Mouse (Mus musculus) heart, embryonic 13.5 days (tissue): ENCODE measurements at regions not wholly inside any gene's neighbourhood (a gene's known extent, or its start where the extent isn't known, plus 50 kb on each side); places are given as distances from the start of the nearest gene placed in this dataset.
A peak's percentile ranks its signal among the peaks of the same experiment; 100 is the strongest.

Experiments used
- ATAC-seq: fragments of 200-750 bp; cut with Nextera tagmentation; 2 replicates; pipeline ENCODE4 v1.8.0; 2017; ENCODE audit warnings: moderate TSS enrichment; ENCODE audit not compliant: insufficient number of reproducible peaks, low FRiP score, low TSS enrichment; ENCODE audit errors: extremely low read depth
- H3K27ac ChIP-seq: fragments of 300-500 bp; sonication (generic); replicated peaks from 2 replicates; pipeline ENCODE4 v1.5.1; 2015; ENCODE audit warnings: moderate library complexity, mild to moderate bottlenecking, inconsistent platforms
- H3K27me3 ChIP-seq: fragments of 300-500 bp; sonication (generic); replicated peaks from 2 replicates; pipeline ENCODE4 v1.6.1; 2015; ENCODE audit warnings: mild to moderate bottlenecking, inconsistent platforms
- H3K36me3 ChIP-seq: fragments of 300-500 bp; sonication (generic); 2 replicates; pipeline ENCODE4 v1.6.1; 2015; ENCODE audit warnings: mild to moderate bottlenecking, inconsistent platforms
- H3K4me1 ChIP-seq: fragments of 300-500 bp; sonication (generic); 2 replicates; pipeline ENCODE4 v1.6.1; 2015; ENCODE audit warnings: inconsistent platforms
- H3K4me2 ChIP-seq: fragments of 300-500 bp; sonication (generic); 2 replicates; pipeline ENCODE4 v1.6.1; 2015; ENCODE audit warnings: inconsistent platforms, mild to moderate bottlenecking, moderate library complexity
- H3K4me3 ChIP-seq: fragments of 300-500 bp; sonication (generic); 2 replicates; pipeline ENCODE4 v1.5.1; 2015; ENCODE audit warnings: moderate library complexity, mild to moderate bottlenecking, inconsistent platforms
- H3K9ac ChIP-seq: fragments of 300-500 bp; sonication (generic); 2 replicates; pipeline ENCODE4 v1.6.1; 2015; ENCODE audit warnings: inconsistent platforms, mild to moderate bottlenecking, moderate library complexity
- H3K9me3 ChIP-seq: fragments of 300-500 bp; sonication (generic); 2 replicates; pipeline ENCODE4 v1.6.1; 2016; ENCODE audit warnings: inconsistent platforms
- WGBS: fragments of 180-500 bp; shearing (Covaris S2); methylation state at CpG from one replicate; pipeline ENCODE4 v1.1.7; 2015; ENCODE audit warnings: mixed read lengths; 5-methylcytosine and 5-hydroxymethylcytosine counted together

DNA sequence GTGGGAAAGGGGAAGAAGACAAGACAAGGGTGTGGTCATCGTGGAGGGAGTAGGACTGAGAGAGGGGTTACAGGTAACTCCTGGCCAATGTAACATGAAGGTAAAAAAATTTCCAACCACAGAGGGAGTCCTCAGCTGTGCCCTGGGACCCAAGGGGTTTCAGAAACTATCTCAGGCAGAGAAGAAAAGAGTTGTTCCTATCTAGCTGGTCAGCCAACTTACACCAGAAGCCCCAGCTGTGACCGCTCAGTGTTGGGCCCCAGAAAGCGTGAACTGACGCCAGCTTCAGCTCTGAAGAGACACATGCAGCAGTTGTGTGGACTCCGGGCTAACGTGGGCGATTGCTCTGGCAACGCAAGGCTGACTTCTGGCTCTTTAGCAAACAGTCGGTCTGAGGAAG is 52.2 kb downstream of the Rhob start:
- Histone ChIP-seq H3K27ac (no peak overlapping the region), H3K4me3 (no peak overlapping the region), H3K4me1 (peaks cover 45% of the 10 kb centered on the region), H3K36me3 (no peaks in the 10 kb centered on the region), H3K9me3 (no peaks in the 10 kb centered on the region), H3K27me3 (0 out of 2 replicates have a peak, but pooled peaks cover 5% of the 10 kb centered on the region), H3K4me2 (no peak overlapping the region), H3K9ac (no peak overlapping the region)
- WGBS, result 66% methylated on average over 9 of the region's 9 CpGs
- no peak for ATAC-seq

DNA sequence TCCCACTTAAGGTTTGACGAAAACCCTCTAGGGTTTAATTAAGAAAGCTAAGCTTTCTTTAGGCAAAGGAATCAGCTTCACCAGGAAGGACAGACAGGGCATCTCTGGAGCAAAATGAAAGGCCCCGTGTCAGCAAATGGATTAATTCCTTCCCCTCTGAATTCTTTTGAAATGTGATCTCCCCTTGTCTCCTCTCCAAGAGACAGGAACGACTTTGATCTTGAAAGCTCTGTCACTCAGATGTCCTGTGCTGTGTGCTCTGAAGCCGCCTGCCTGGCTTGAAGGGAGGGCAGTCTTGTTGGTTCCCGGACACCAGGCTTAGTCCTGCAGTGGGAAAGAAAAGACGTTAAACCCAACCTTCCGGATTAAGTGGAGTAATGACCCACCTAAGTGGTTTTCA is 52.8 kb downstream of the Rhob start:
- H3K27ac ChIP-seq, result no peak overlapping the region
- ATAC-seq, result no peak
- no peak overlapping the region for H3K9ac ChIP-seq
- H3K9me3 ChIP-seq, result no peaks in the 10 kb centered on the region
- peaks cover 40% of the 10 kb centered on the region for H3K4me1 ChIP-seq
- H3K4me3 ChIP-seq, result no peak overlapping the region
- H3K36me3 ChIP-seq, result no peaks in the 10 kb centered on the region
- 0 out of 2 replicates have a peak, but pooled peaks cover 5% of the 10 kb centered on the region for H3K27me3 ChIP-seq
- H3K4me2 ChIP-seq, result no peak overlapping the region
- 16% methylated on average over 7 of the region's 7 CpGs for WGBS

DNA sequence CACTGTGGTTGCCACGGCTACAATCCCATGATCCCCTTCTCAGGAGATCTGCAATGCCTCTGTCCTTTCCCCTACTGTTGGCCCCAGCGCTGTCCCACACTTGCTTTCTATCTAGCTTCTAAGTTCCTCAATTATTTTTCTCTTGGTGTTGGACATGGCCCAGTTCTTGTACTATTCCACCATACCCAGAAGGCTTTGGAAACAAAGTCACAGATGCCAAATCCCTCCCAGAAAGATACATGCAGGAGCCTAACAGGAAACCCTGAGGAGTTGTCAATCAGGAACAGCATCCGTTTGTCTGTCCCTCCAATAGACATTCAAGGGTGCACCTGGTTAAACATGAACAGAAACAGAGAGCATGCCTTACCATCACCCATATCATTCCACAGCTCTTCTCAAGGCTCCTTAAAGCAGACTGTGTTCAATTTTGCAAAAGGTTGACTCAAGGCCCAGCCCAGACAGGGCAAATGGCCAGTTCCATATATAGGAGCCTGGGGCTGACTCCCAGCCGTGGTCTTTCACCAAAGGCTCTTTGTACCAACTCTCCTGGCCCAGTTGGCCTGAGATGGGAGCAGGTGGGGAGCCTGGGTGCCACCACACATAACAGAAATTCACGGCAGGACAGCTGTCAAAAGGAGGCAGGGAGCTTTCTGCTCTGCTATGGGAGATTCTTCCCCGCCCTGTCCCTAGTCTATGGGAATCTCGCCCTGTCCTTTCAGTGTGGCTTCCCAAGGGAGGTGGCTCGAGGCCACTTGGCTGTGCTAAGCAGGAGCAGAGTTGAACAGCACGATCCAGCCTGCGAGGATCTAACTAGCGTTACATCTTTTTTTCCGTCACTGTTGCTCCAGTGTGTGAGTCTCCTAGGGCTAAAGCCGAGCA is 54.6 kb downstream of the Rhob start:
- Histone ChIP-seq H3K4me3 (no peak overlapping the region), H3K27ac (no peak overlapping the region), H3K4me2 (no peak overlapping the region), H3K9me3 (no peaks in the 10 kb centered on the region), H3K4me1 (peaks cover 40% of the 10 kb centered on the region), H3K27me3 (0 out of 2 replicates have a peak, but pooled peaks cover 10% of the 10 kb centered on the region), H3K36me3 (no peaks in the 10 kb centered on the region), H3K9ac (no peak overlapping the region)
- no peak for ATAC-seq
- WGBS, result 71% methylated on average over 13 of the region's 13 CpGs

DNA sequence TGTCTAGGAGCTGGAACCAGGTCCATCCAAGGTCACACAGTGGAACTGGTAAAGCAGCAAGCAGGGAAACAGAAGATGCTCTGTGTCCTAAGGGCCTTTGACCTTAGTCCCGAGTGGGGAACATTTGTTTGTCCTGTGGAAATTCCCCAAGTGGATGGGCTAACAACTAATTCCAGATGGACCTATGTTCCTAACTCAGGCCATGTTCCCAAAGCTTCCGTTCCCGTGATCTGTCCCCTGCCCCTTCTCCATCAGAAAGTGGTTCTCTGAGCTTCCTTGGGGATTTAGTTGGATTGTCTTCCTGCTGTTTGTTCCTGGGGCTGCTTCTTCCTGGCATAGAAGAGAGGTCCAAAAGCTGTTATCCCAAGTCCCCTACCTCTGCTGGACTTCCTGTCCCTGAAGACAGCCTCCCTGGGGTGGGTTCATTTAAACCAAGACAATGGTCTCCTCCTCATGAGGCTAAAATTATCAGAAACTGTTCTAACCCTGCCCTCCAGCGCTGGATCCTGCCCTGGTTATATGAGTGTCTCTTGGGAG is 55.8 kb downstream of the Rhob start:
- no peaks in the 10 kb centered on the region for H3K36me3 ChIP-seq
- 58% methylated on average over 4 of the region's 4 CpGs for WGBS
- H3K4me1 ChIP-seq, result peaks cover 45% of the 10 kb centered on the region
- no peak overlapping the region for H3K4me3 ChIP-seq
- H3K27me3 ChIP-seq, result 0 out of 2 replicates have a peak, but pooled peaks cover 7% of the 10 kb centered on the region
- peak overlapping the region; percentile 24; the same call in 1 of the 2 replicates for H3K27ac ChIP-seq
- H3K4me2 ChIP-seq, result no peak overlapping the region
- no peak for ATAC-seq
- H3K9ac ChIP-seq, result no peak overlapping the region
- no peaks in the 10 kb centered on the region for H3K9me3 ChIP-seq

DNA sequence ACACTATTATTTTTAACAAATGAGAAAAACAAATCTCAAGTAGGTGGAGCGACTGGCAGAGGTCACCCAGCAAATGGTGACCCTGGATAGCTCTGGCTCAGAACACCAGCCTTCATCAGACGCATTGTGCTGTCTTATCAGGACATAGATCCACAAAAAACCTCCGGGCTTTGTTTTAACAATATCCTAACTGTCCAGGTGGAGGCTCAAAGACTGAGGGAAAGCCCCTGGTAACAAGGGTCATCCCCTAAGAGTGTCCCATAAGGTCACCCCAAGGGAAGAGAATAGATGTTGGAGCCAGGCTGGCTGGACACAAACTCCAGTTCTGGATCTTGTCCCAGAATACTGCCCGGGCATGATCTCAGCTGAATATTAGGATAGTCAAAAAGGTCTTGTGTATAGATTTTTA is 56.6 kb downstream of the Rhob start:
- no peak overlapping the region for H3K4me2 ChIP-seq
- H3K9me3 ChIP-seq, result no peaks in the 10 kb centered on the region
- ATAC-seq, result no peak
- H3K4me1 ChIP-seq, result peaks cover 51% of the 10 kb centered on the region
- H3K36me3 ChIP-seq, result no peaks in the 10 kb centered on the region
- H3K9ac ChIP-seq, result no peak overlapping the region
- 0 out of 2 replicates have a peak, but pooled peaks cover 5% of the 10 kb centered on the region for H3K27me3 ChIP-seq
- H3K4me3 ChIP-seq, result no peak overlapping the region
- WGBS, result 51% methylated on average over 4 of the region's 4 CpGs
- H3K27ac ChIP-seq, result no peak overlapping the region

DNA sequence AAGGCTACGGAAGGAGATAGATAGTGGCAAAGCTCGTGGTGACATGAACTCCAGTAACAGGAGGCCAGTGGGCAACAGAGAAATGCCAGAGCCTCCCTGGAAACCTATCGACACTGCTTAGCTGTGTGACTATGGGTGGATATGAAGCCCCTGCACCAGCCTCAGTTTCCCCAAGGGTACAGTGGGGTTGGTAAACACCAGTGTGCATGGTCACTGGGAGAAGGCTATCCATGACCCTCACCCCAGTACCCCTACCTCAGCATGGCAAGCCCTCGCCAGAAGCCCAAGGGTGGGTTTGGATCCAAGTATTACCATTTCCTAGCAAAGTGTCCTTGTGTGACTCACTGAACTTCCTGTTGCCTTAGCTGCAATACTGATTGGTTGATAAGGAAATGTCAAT is 58.5 kb downstream of the Rhob start:
- peaks cover 57% of the 10 kb centered on the region for H3K4me1 ChIP-seq
- no peak for ATAC-seq
- H3K36me3 ChIP-seq, result no peaks in the 10 kb centered on the region
- WGBS, result 72% methylated on average over 4 of the region's 4 CpGs
- H3K9ac ChIP-seq, result no peak overlapping the region
- H3K4me2 ChIP-seq, result no peak overlapping the region
- no peak overlapping the region for H3K4me3 ChIP-seq
- 0 out of 2 replicates have a peak, but pooled peaks cover 5% of the 10 kb centered on the region for H3K27me3 ChIP-seq
- no peaks in the 10 kb centered on the region for H3K9me3 ChIP-seq
- no peak overlapping the region for H3K27ac ChIP-seq

DNA sequence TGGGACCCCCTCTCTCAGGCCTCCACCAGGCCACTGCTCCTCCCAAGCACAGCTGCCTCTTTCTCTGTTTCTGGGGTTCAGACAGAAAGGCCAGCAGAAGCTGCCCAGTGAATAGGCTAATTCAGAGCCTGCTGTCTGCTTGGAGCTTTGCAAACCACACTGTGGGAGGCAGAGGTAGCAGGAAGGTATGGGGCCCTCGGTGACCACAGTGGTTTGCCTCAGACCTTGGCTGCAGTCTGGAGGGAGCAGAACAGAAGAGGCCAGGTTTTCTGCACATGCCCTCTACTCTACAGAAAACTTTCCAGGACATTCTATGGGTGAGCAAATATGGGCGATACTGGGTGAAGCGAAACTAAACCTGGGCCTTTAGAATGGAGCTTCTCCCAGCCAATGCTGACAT is 59.4 kb downstream of the Rhob start:
- H3K4me3 ChIP-seq, result no peak overlapping the region
- H3K4me1 ChIP-seq, result peaks cover 57% of the 10 kb centered on the region
- WGBS, result 86% methylated on average over 3 of the region's 3 CpGs
- no peak overlapping the region for H3K4me2 ChIP-seq
- H3K9me3 ChIP-seq, result no peaks in the 10 kb centered on the region
- no peaks in the 10 kb centered on the region for H3K36me3 ChIP-seq
- H3K27ac ChIP-seq, result no peak overlapping the region
- no peak overlapping the region for H3K9ac ChIP-seq
- 0 out of 2 replicates have a peak, but pooled peaks cover 5% of the 10 kb centered on the region for H3K27me3 ChIP-seq
- no peak for ATAC-seq

DNA sequence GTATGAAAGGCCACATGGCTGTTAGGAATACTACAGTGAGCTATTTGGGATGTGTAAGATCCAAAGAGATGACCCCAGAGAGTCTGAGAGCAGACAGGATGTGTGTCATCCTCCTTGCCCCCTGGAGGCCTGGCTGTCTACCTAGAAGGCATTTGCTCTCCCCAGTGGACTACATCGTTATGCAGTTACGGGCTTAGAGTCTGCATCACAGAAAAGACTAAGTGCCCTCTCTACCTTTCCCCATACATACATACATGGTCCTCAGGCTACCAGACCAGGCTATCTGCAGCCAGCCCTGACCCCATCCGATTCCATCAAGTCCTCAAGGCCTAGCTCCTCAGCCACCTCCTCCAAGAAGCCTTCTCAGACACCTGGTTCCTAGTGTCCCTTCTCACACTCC is 59.9 kb downstream of the Rhob start:
- H3K27me3 ChIP-seq, result 0 out of 2 replicates have a peak, but pooled peaks cover 5% of the 10 kb centered on the region
- no peak for ATAC-seq
- H3K4me1 ChIP-seq, result peaks cover 53% of the 10 kb centered on the region

DNA sequence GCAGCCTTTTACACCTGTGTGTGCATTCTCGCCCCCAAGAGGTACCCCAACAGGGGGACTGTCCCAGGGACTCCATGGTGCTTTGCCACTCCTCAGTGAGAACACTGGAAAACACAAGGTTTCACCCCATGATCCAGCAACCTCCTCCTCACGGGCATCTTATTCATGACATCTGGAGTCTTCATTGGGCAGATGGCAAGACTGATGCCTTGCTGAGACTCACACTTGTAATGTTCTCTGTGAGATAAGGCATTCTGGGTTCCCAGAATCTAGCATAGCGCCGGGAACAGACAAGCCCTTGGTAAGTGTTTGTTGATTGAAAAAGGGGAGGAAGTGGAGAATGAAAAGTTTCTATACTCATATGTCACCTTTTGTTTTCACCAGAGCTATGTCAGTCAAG is 60.3 kb downstream of the Rhob start:
- H3K4me3 ChIP-seq, result no peak overlapping the region
- 60% methylated on average over 4 of the region's 4 CpGs for WGBS
- H3K4me1 ChIP-seq, result peaks cover 51% of the 10 kb centered on the region

More for the DNA sequence above, 59.9 kb downstream of the Rhob start:
- Histone ChIP-seq H3K4me2 (no peak overlapping the region), H3K4me3 (no peak overlapping the region), H3K36me3 (no peaks in the 10 kb centered on the region), H3K27ac (no peak overlapping the region), H3K9ac (no peak overlapping the region), H3K9me3 (no peaks in the 10 kb centered on the region)
- 73% methylated on average over 3 of the region's 3 CpGs for WGBS

DNA sequence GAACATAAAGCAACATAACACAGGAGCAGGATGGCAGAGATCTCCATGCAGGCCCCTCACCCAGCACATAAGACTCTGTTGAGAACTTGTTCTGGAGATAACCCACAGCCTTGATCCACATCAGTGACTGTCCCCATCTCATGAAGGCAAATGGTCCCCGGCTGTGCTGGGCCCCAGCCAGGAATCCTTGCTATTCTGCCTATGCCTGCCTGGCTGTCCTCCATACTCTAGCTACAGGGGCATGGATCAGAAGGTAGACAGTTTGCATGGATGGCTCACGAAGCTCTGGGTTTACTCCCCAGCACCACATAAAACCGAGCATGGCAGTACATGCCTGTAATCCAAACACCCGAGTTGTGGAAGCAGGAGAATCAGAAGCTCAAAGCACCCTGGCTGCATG is 61.2 kb downstream of the Rhob start:
- H3K27me3 ChIP-seq, result 0 out of 2 replicates have a peak, but pooled peaks cover 5% of the 10 kb centered on the region
- peaks cover 53% of the 10 kb centered on the region for H3K4me1 ChIP-seq
- no peak overlapping the region for H3K27ac ChIP-seq
- H3K9me3 ChIP-seq, result no peaks in the 10 kb centered on the region
- no peak overlapping the region for H3K4me2 ChIP-seq
- H3K9ac ChIP-seq, result no peak overlapping the region
- H3K4me3 ChIP-seq, result no peak overlapping the region
- H3K36me3 ChIP-seq, result no peaks in the 10 kb centered on the region
- ATAC-seq, result no peak
- 46% methylated on average over 4 of the region's 4 CpGs for WGBS

More for the DNA sequence above, 60.3 kb downstream of the Rhob start:
- H3K36me3 ChIP-seq, result no peaks in the 10 kb centered on the region
- H3K27ac ChIP-seq, result no peak overlapping the region
- H3K27me3 ChIP-seq, result 0 out of 2 replicates have a peak, but pooled peaks cover 5% of the 10 kb centered on the region
- no peak for ATAC-seq
- no peak overlapping the region for H3K9ac ChIP-seq
- H3K4me2 ChIP-seq, result no peak overlapping the region
- H3K9me3 ChIP-seq, result no peaks in the 10 kb centered on the region

DNA sequence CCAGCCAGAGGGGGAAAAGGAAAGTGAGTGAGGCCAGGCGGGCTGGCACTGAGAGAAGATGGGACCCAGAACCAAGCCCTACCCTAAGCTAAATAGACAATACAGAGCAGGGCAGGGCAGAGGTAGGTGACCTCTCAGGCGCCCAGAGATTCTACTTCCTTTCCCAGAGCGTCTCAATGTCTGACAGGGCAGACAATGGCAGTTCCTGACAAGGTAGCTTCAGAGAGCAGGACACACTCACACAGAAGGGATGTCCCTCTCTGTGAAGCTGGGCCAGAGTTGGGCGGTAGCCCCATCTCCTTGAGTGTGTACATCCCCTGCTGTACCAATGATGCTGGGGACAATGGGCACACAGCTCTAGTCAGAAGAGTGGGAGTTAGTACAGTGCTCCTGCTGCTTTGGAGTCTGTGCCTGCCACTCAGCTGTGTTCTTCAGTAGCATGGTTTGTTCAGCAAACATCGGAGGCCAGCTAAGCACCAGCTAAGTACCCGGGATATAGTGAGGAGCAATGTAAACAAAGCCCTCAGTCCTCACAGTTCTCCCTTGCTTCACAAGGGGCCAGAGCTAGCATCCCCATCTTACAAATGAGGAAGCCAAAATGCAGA is 62.7 kb downstream of the Rhob start:
- 62% methylated on average over 6 of the region's 6 CpGs for WGBS
- Histone ChIP-seq H3K4me1 (peaks cover 54% of the 10 kb centered on the region), H3K36me3 (no peaks in the 10 kb centered on the region), H3K27ac (peak overlapping the region; percentile 2; the same call in 1 of the 2 replicates), H3K27me3 (0 out of 2 replicates have a peak, but pooled peaks cover 5% of the 10 kb centered on the region), H3K4me3 (no peak overlapping the region), H3K9me3 (no peaks in the 10 kb centered on the region), H3K4me2 (no peak overlapping the region), H3K9ac (no peak overlapping the region)
- ATAC-seq, result no peak
